Mouse (Mus musculus) embryonic facial prominence, embryonic 15.5 days (tissue): ENCODE measurements around the gene Olfr24. TPM values are rescaled to one million over a fixed set of nuclear protein-coding genes. Genes with fewer than 3 reads are reported as not detected.

Source experiments
- polyA plus RNA-seq: library from polyadenylated mRNA; unstranded; fragments of >200 nt; fragmentation: Nextera tagmentation; extraction: Ambion mirVana; gene quantifications from 2 replicates; pipeline ENCODE4 v1.2.1, GENCODE M21; 2015

Gene Olfr24
- polyA plus RNA-seq, 1 experiment from 2014 or later: 0.53 TPM

Other genes with a start within 250 kb of the Olfr24 start
- gene Muc16, start 89.5 kb downstream of the Olfr24 start, polyA plus RNA-seq: 0.24 and 0.73 TPM in 2 replicates
- not detected in 2 replicates for gene Olfr828, start 55.5 kb upstream of the Olfr24 start, polyA plus RNA-seq
- gene Olfr829, start 90.9 kb upstream of the Olfr24 start, polyA plus RNA-seq: not detected in 2 replicates
- gene Olfr830, start 110.7 kb upstream of the Olfr24 start, polyA plus RNA-seq: not detected in 2 replicates
- gene Olfr832, start 173.1 kb upstream of the Olfr24 start, polyA plus RNA-seq: not detected in 2 replicates
- not detected in 2 replicates for gene Olfr834, start 224.0 kb upstream of the Olfr24 start, polyA plus RNA-seq